Mouse (Mus musculus) embryonic facial prominence, embryonic 10.5 days (tissue): Measurements from ENCODE around the gene Mrpl19. TPM values are rescaled to one million over a fixed set of nuclear protein-coding genes. Genes with fewer than 3 reads are reported as not detected.

Experiments
- DNase-seq: peaks from one replicate; pipeline ENCODE4 v3.0.0-alpha.2; 2017; ENCODE audit warnings: low spot score
- H3K27ac ChIP-seq: fragments of 300-500 bp; sonication (generic); replicated peaks from 2 replicates; pipeline ENCODE4 v1.5.1; 2016; ENCODE audit warnings: mild to moderate bottlenecking
- H3K27me3 ChIP-seq: fragments of 300-500 bp; sonication (generic); replicated peaks from 2 replicates; pipeline ENCODE4 v1.6.1; 2016; ENCODE audit warnings: low read depth, mild to moderate bottlenecking; ENCODE audit not compliant: poor library complexity, severe bottlenecking
- H3K36me3 ChIP-seq: fragments of 300-500 bp; sonication (generic); replicated peaks from 2 replicates; pipeline ENCODE4 v1.6.1; 2016; ENCODE audit warnings: mild to moderate bottlenecking, moderate library complexity
- H3K4me1 ChIP-seq: fragments of 300-500 bp; sonication (generic); 2 replicates; pipeline ENCODE4 v1.6.1; 2016
- H3K4me3 ChIP-seq: fragments of 300-500 bp; sonication (generic); 2 replicates; pipeline ENCODE4 v1.5.1; 2016; ENCODE audit warnings: mild to moderate bottlenecking, moderate library complexity
- H3K9me3 ChIP-seq: fragments of 300-500 bp; sonication (generic); 2 replicates; pipeline ENCODE4 v1.6.1; 2016; ENCODE audit warnings: mild to moderate bottlenecking
- WGBS: fragments of 180-500 bp; shearing (Covaris S2); methylation state at CpG from one replicate; pipeline ENCODE4 v1.1.7; 2016; 5-methylcytosine and 5-hydroxymethylcytosine counted together
- polyA plus RNA-seq: library from polyadenylated mRNA; unstranded; fragments of >200 nt; fragmentation: Nextera tagmentation; extraction: Ambion mirVana; gene quantifications from 2 replicates; pipeline ENCODE4 v1.2.1, GENCODE M21; 2016

Mrpl19 gene
- polyA plus RNA-seq, 1 experiment from 2014 or later, result 65.2 TPM

- no peak for DNase-seq
- Histone ChIP-seq H3K9me3 (no peaks in the 10 kb centered on the region), H3K4me3 (peak overlapping the region; percentile 78), H3K27ac (peak overlapping the region; percentile 84; the same call in 1 of the 2 replicates), H3K27me3 (no peaks in the 10 kb centered on the region), H3K4me1 (peaks cover 12% of the 10 kb centered on the region), H3K36me3 (peaks cover 30% of the 10 kb centered on the region)
- WGBS, result 52% methylated on average over 2 of the region's 2 CpGs
Observed at GRCm38 (mm10) chr6:81966068-81966544, 348 bp upstream of the Mrpl19 start.

- WGBS, result 88% methylated on average over 1 of the region's 1 CpGs
- no peak for DNase-seq
- H3K4me1 ChIP-seq, result peaks cover 8% of the 10 kb centered on the region
- peaks cover 88% of the 10 kb centered on the region for H3K36me3 ChIP-seq
- no peaks in the 10 kb centered on the region for H3K27me3 ChIP-seq
- H3K4me3 ChIP-seq, result no peak overlapping the region
- peaks cover 8% of the 10 kb centered on the region; the same call in 1 of the 2 replicates for H3K9me3 ChIP-seq
- H3K27ac ChIP-seq, result no peak overlapping the region
Observed at GRCm38 (mm10) chr6:81960284-81960683, 5.5 kb downstream of the Mrpl19 start.

- Histone ChIP-seq H3K27me3 (no peaks in the 10 kb centered on the region), H3K36me3 (peaks cover 92% of the 10 kb centered on the region), H3K4me1 (peaks cover 5% of the 10 kb centered on the region), H3K4me3 (no peak overlapping the region), H3K27ac (no peak overlapping the region), H3K9me3 (peaks cover 8% of the 10 kb centered on the region; the same call in 1 of the 2 replicates)
- 95% methylated on average over 8 of the region's 8 CpGs for WGBS
- DNase-seq, result no peak
Observed at GRCm38 (mm10) chr6:81959866-81960265, 5.9 kb downstream of the Mrpl19 start.

GRCm38 (mm10) chr6:81957992-81958391 lies 7.8 kb downstream of the Mrpl19 start:
- H3K27ac ChIP-seq, result no peak overlapping the region
- H3K36me3 ChIP-seq, result peaks cover 96% of the 10 kb centered on the region
- H3K27me3 ChIP-seq, result no peaks in the 10 kb centered on the region
- H3K4me3 ChIP-seq, result no peak overlapping the region
- DNase-seq, result no peak
- WGBS, result 91% methylated on average over 11 of the region's 11 CpGs
- H3K4me1 ChIP-seq, result no peaks in the 10 kb centered on the region
- peaks cover 8% of the 10 kb centered on the region; the same call in 1 of the 2 replicates for H3K9me3 ChIP-seq

GRCm38 (mm10) chr6:81956399-81956798 lies 9.4 kb downstream of the Mrpl19 start:
- Histone ChIP-seq H3K9me3 (peaks cover 8% of the 10 kb centered on the region; the same call in 1 of the 2 replicates), H3K4me1 (no peaks in the 10 kb centered on the region), H3K27me3 (no peaks in the 10 kb centered on the region), H3K27ac (no peak overlapping the region), H3K4me3 (no peak overlapping the region), H3K36me3 (peaks cover 96% of the 10 kb centered on the region)
- WGBS, result 92% methylated on average over 4 of the region's 4 CpGs
- DNase-seq, result no peak

- Histone ChIP-seq H3K9me3 (peaks cover 8% of the 10 kb centered on the region; the same call in 1 of the 2 replicates), H3K4me1 (no peaks in the 10 kb centered on the region), H3K27me3 (no peaks in the 10 kb centered on the region), H3K36me3 (peaks cover 96% of the 10 kb centered on the region), H3K4me3 (no peak overlapping the region), H3K27ac (no peak overlapping the region)
- 91% methylated on average over 5 of the region's 5 CpGs for WGBS
- DNase-seq, result no peak
Observed at GRCm38 (mm10) chr6:81955133-81955532, 10.6 kb downstream of the Mrpl19 start.

GRCm38 (mm10) chr6:81946906-81947305 lies 18.9 kb downstream of the Mrpl19 start:
- Histone ChIP-seq H3K36me3 (peaks cover 100% of the 10 kb centered on the region), H3K27ac (no peak overlapping the region), H3K9me3 (no peaks in the 10 kb centered on the region), H3K4me1 (no peaks in the 10 kb centered on the region), H3K27me3 (no peaks in the 10 kb centered on the region), H3K4me3 (no peak overlapping the region)
- WGBS, result 95% methylated on average over 6 of the region's 6 CpGs
- DNase-seq, result no peak

- 92% methylated on average over 3 of the region's 3 CpGs for WGBS
- Histone ChIP-seq H3K36me3 (peaks cover 100% of the 10 kb centered on the region), H3K27me3 (no peaks in the 10 kb centered on the region), H3K9me3 (no peaks in the 10 kb centered on the region), H3K4me3 (no peak overlapping the region), H3K4me1 (no peaks in the 10 kb centered on the region), H3K27ac (no peak overlapping the region)
- no peak for DNase-seq
Observed at GRCm38 (mm10) chr6:81944432-81944831, 21.3 kb downstream of the Mrpl19 start.

GRCm38 (mm10) chr6:81943281-81943680 lies 22.5 kb downstream of the Mrpl19 start:
- H3K27ac ChIP-seq, result no peak overlapping the region
- no peak for DNase-seq
- H3K4me3 ChIP-seq, result no peak overlapping the region
- 94% methylated on average over 2 of the region's 2 CpGs for WGBS
- H3K4me1 ChIP-seq, result no peaks in the 10 kb centered on the region
- peaks cover 98% of the 10 kb centered on the region for H3K36me3 ChIP-seq
- H3K9me3 ChIP-seq, result no peaks in the 10 kb centered on the region
- no peaks in the 10 kb centered on the region for H3K27me3 ChIP-seq

GRCm38 (mm10) chr6:81941718-81942117 lies 24.0 kb downstream of the Mrpl19 start:
- 98% methylated on average over 5 of the region's 5 CpGs for WGBS
- no peak overlapping the region for H3K4me3 ChIP-seq
- no peaks in the 10 kb centered on the region for H3K9me3 ChIP-seq
- peaks cover 98% of the 10 kb centered on the region for H3K36me3 ChIP-seq
- no peaks in the 10 kb centered on the region for H3K4me1 ChIP-seq
- H3K27me3 ChIP-seq, result no peaks in the 10 kb centered on the region
- no peak overlapping the region for H3K27ac ChIP-seq
- DNase-seq, result no peak

- Histone ChIP-seq H3K27ac (no peak overlapping the region), H3K4me1 (no peaks in the 10 kb centered on the region), H3K27me3 (no peaks in the 10 kb centered on the region), H3K9me3 (0 out of 2 replicates have a peak, but pooled peaks cover 5% of the 10 kb centered on the region), H3K4me3 (no peak overlapping the region), H3K36me3 (peaks cover 94% of the 10 kb centered on the region)
- DNase-seq, result no peak
- WGBS, result 93% methylated on average over 3 of the region's 3 CpGs
Observed at GRCm38 (mm10) chr6:81933281-81933680, 32.5 kb downstream of the Mrpl19 start.

GRCm38 (mm10) chr6:81929402-81929801 lies 36.4 kb downstream of the Mrpl19 start:
- Histone ChIP-seq H3K9me3 (0 out of 2 replicates have a peak, but pooled peaks cover 5% of the 10 kb centered on the region), H3K4me3 (no peak overlapping the region), H3K4me1 (peaks cover 10% of the 10 kb centered on the region), H3K36me3 (peaks cover 89% of the 10 kb centered on the region), H3K27ac (no peak overlapping the region), H3K27me3 (no peaks in the 10 kb centered on the region)
- no peak for DNase-seq
- 93% methylated on average over 4 of the region's 4 CpGs for WGBS

GRCm38 (mm10) chr6:81924304-81924703 lies 41.5 kb downstream of the Mrpl19 start:
- no peaks in the 10 kb centered on the region for H3K9me3 ChIP-seq
- DNase-seq, result no peak
- peak overlapping the region; percentile 87 for H3K4me3 ChIP-seq
- peak overlapping the region; percentile 96; the same call in 1 of the 2 replicates for H3K27ac ChIP-seq
- H3K36me3 ChIP-seq, result peaks cover 40% of the 10 kb centered on the region
- peaks cover 14% of the 10 kb centered on the region for H3K4me1 ChIP-seq
- 21% methylated on average over 5 of the region's 5 CpGs for WGBS
- no peaks in the 10 kb centered on the region for H3K27me3 ChIP-seq
